23 mouse cellular contexts compared by ENCODE assay signal in genomic region chr16:57685790-57686399, GRCm38 (mm10).
DNase-seq lines count a peak whose midpoint lies in the region; ATAC-seq and TF ChIP-seq lines count a peak whose summit lies in the region.
"Had no signal": no experiment of that assay in that cellular context is flagged by ENCODE, and none has a peak within 500 bp of the region (broad histone marks: within the 10 kb centered on the region; RNA-seq: fewer than 3 reads in every experiment).

No protein-coding gene starts in this region.

- H3K9me3 ChIP-seq in limb, embryonic 11.5 days (ENCODE audit: control insufficient read depth, low read length): no peaks in the 10 kb centered on the region
- no peaks in the 10 kb centered on the region for H3K9me3 ChIP-seq in limb, embryonic 10.5 days (replicated peaks)
- no peaks in the 10 kb centered on the region for H3K9me3 ChIP-seq in intestine, postnatal 0 days (ENCODE audit: control insufficient read depth)
- no peaks in the 10 kb centered on the region for H3K9me3 ChIP-seq in stomach, postnatal 0 days (ENCODE audit: control insufficient read depth, low read length)
- no peaks in the 10 kb centered on the region for H3K9me3 ChIP-seq in forebrain, embryonic 11.5 days (ENCODE audit: control insufficient read depth, low read length)
- H3K9me3 ChIP-seq: heart, embryonic 10.5 days; hindbrain, embryonic 13.5 days; neural tube, embryonic 15.5 days had no signal

- no peak for TF ChIP-seq EP300 in stomach, postnatal 0 days (optimal IDR thresholded peaks at IDR 0.05)

- DNase-seq in limb, embryonic 11.5 days (ENCODE audit: low spot score): no peak
- no peak for DNase-seq in limb, embryonic 10.5 days (ENCODE audit: low spot score)
- DNase-seq in testis, postnatal 14 days (ENCODE audit: low spot score): peak; percentile 17
- DNase-seq in testis, postnatal 10 days (ENCODE audit: low spot score): no peak
- peak; percentile 15 for DNase-seq in stomach, postnatal 0 days (ENCODE audit: low spot score)
- DNase-seq in kidney, adult 8-10 months: no peak
- no peak for DNase-seq in forebrain, embryonic 11.5 days (ENCODE audit: low spot score)
- DNase-seq: adrenal gland, postnatal 36 days; cerebellum, adult 2 months; forebrain, postnatal 0 days; gastrocnemius, postnatal 10 days; heart, postnatal 10 days; kidney, adult 11 months; kidney, postnatal 36 days; liver; lung, adult 2 months; right cerebral cortex, postnatal 4 days; thymus, postnatal 36 days had no signal

- H3K27ac ChIP-seq in limb, embryonic 11.5 days (replicated peaks; ENCODE audit: low read depth, low read length): peak overlapping the region; percentile 47; the same call in 1 of the 2 replicates
- H3K27ac ChIP-seq in limb, embryonic 10.5 days: no peak overlapping the region; the same call in 1 of the 2 replicates
- peak overlapping the region; percentile 23; the same call in 1 of the 2 replicates for H3K27ac ChIP-seq in intestine, postnatal 0 days (ENCODE audit: low read depth, low read length)
- no peak overlapping the region for H3K27ac ChIP-seq in stomach, postnatal 0 days (replicated peaks)
- no peak overlapping the region for H3K27ac ChIP-seq in forebrain, embryonic 11.5 days (ENCODE audit: low read depth, low read length)
- H3K27ac ChIP-seq: heart, embryonic 10.5 days; hindbrain, embryonic 13.5 days; neural tube, embryonic 15.5 days had no signal

- no peak overlapping the region for H3K4me3 ChIP-seq in limb, embryonic 11.5 days (ENCODE audit: low read depth, low read length)
- H3K4me3 ChIP-seq in limb, embryonic 10.5 days: no peak overlapping the region
- H3K4me3 ChIP-seq in intestine, postnatal 0 days (ENCODE audit: low read depth, low read length): no peak overlapping the region
- H3K4me3 ChIP-seq in stomach, postnatal 0 days (ENCODE audit: low read depth, low read length): no peak overlapping the region
- no peak overlapping the region for H3K4me3 ChIP-seq in forebrain, embryonic 11.5 days (ENCODE audit: low read depth, low read length)
- H3K4me3 ChIP-seq: heart, embryonic 10.5 days; hindbrain, embryonic 13.5 days; neural tube, embryonic 15.5 days had no signal

- no peak overlapping the region for H3K9ac ChIP-seq in limb, embryonic 11.5 days (ENCODE audit: low read length)
- H3K9ac ChIP-seq in intestine, postnatal 0 days (ENCODE audit: low read depth, low read length): no peak overlapping the region
- H3K9ac ChIP-seq in stomach, postnatal 0 days (ENCODE audit: low read length): no peak overlapping the region
- no peak overlapping the region for H3K9ac ChIP-seq in forebrain, embryonic 11.5 days (ENCODE audit: low read length)
- H3K9ac ChIP-seq: forebrain, postnatal 0 days; hindbrain, embryonic 13.5 days; neural tube, embryonic 15.5 days had no signal

- ATAC-seq in limb, embryonic 11.5 days (ENCODE audit: insufficient number of reproducible peaks, low FRiP score, low TSS enrichment, low read depth): peak; percentile 60
- ATAC-seq in intestine, postnatal 0 days: peak; percentile 98
- peak; percentile 86 for ATAC-seq in stomach, postnatal 0 days (ENCODE audit: low FRiP score, low TSS enrichment)
- ATAC-seq in forebrain, embryonic 11.5 days (replicated peaks; ENCODE audit: low FRiP score): no peak
- ATAC-seq: forebrain, postnatal 0 days; Patski had no signal

- H3K4me2 ChIP-seq in limb, embryonic 11.5 days (ENCODE audit: low read depth, severe bottlenecking): no peak overlapping the region
- H3K4me2 ChIP-seq in intestine, postnatal 0 days (replicated peaks; ENCODE audit: low read depth): peak overlapping the region; percentile 35
- no peak overlapping the region for H3K4me2 ChIP-seq in stomach, postnatal 0 days (replicated peaks; ENCODE audit: low read depth)
- H3K4me2 ChIP-seq in forebrain, embryonic 11.5 days (ENCODE audit: low read depth, low read length, severe bottlenecking): no peak overlapping the region
- H3K4me2 ChIP-seq: hindbrain, embryonic 13.5 days; neural tube, embryonic 15.5 days had no signal

- TF ChIP-seq CTCF in intestine, postnatal 0 days (IDR thresholded peaks at IDR 0.05; ENCODE audit: low read depth): no peak
- TF ChIP-seq CTCF in stomach, postnatal 0 days (IDR thresholded peaks at IDR 0.05; ENCODE audit: low read depth): no peak

- 45% methylated on average over 5 of the region's 5 CpGs for WGBS in limb, embryonic 11.5 days
- WGBS in limb, embryonic 10.5 days: 63% methylated on average over 5 of the region's 5 CpGs
- 30% methylated on average over 5 of the region's 5 CpGs for WGBS in intestine, postnatal 0 days
- WGBS in stomach, postnatal 0 days: 38% methylated on average over 5 of the region's 5 CpGs
- 51% methylated on average over 5 of the region's 5 CpGs for WGBS in forebrain, embryonic 11.5 days

- H3K27me3 ChIP-seq in limb, embryonic 11.5 days (ENCODE audit: control insufficient read depth, insufficient read depth, low read length): no peaks in the 10 kb centered on the region
- no peaks in the 10 kb centered on the region for H3K27me3 ChIP-seq in limb, embryonic 10.5 days (ENCODE audit: low read depth, poor library complexity, severe bottlenecking)
- H3K27me3 ChIP-seq in intestine, postnatal 0 days (replicated peaks; ENCODE audit: control insufficient read depth, insufficient read depth, low read length): no peaks in the 10 kb centered on the region
- H3K27me3 ChIP-seq in stomach, postnatal 0 days (ENCODE audit: control insufficient read depth, insufficient read depth, low read length): no peaks in the 10 kb centered on the region
- H3K27me3 ChIP-seq in forebrain, embryonic 11.5 days (ENCODE audit: control insufficient read depth, insufficient read depth, low read length): no peaks in the 10 kb centered on the region
- H3K27me3 ChIP-seq: hindbrain, embryonic 13.5 days; neural tube, embryonic 15.5 days; Patski had no signal

- H3K4me1 ChIP-seq in limb, embryonic 11.5 days (ENCODE audit: control insufficient read depth, insufficient read depth, low read length): no peaks in the 10 kb centered on the region; the same call in 1 of the 2 replicates
- no peaks in the 10 kb centered on the region; the same call in 1 of the 2 replicates for H3K4me1 ChIP-seq in limb, embryonic 10.5 days
- H3K4me1 ChIP-seq in intestine, postnatal 0 days (replicated peaks; ENCODE audit: control insufficient read depth, insufficient read depth, low read length): no peaks in the 10 kb centered on the region; the same call in 1 of the 2 replicates
- no peaks in the 10 kb centered on the region for H3K4me1 ChIP-seq in stomach, postnatal 0 days (replicated peaks; ENCODE audit: control insufficient read depth, insufficient read depth)
- H3K4me1 ChIP-seq in forebrain, embryonic 11.5 days (replicated peaks; ENCODE audit: control insufficient read depth, insufficient read depth, low read length): no peaks in the 10 kb centered on the region
- H3K4me1 ChIP-seq: heart, embryonic 10.5 days; hindbrain, embryonic 13.5 days; neural tube, embryonic 15.5 days had no signal

- H3K36me3 ChIP-seq in limb, embryonic 11.5 days (ENCODE audit: control insufficient read depth, insufficient read depth, low read length): no peaks in the 10 kb centered on the region
- no peaks in the 10 kb centered on the region for H3K36me3 ChIP-seq in limb, embryonic 10.5 days
- H3K36me3 ChIP-seq in intestine, postnatal 0 days (ENCODE audit: control insufficient read depth, insufficient read depth): no peaks in the 10 kb centered on the region
- H3K36me3 ChIP-seq in stomach, postnatal 0 days (ENCODE audit: control insufficient read depth, insufficient read depth, low read length): no peaks in the 10 kb centered on the region
- H3K36me3 ChIP-seq in forebrain, embryonic 11.5 days (ENCODE audit: control insufficient read depth, insufficient read depth, low read length): no peaks in the 10 kb centered on the region
- H3K36me3 ChIP-seq: heart, embryonic 10.5 days; hindbrain, embryonic 13.5 days; neural tube, embryonic 15.5 days had no signal

Comparison
In these comparisons a context has a peak if more than half of its experiments do, and no peak if none do; other contexts are left out.
1. DNase-seq: peak in testis, postnatal 14 days (single experiment) and stomach, postnatal 0 days (single experiment); none in limb, embryonic 11.5 days (single experiment), limb, embryonic 10.5 days (single experiment), testis, postnatal 10 days (single experiment), kidney, adult 8-10 months (0 of 2) and forebrain, embryonic 11.5 days (single experiment).
2. H3K27ac ChIP-seq: peak in limb, embryonic 11.5 days (single experiment) and intestine, postnatal 0 days (single experiment); none in limb, embryonic 10.5 days (single experiment), stomach, postnatal 0 days (single experiment) and forebrain, embryonic 11.5 days (single experiment).